Comparison of ENCODE assay signal across 21 mouse cellular contexts in the genomic region with DNA sequence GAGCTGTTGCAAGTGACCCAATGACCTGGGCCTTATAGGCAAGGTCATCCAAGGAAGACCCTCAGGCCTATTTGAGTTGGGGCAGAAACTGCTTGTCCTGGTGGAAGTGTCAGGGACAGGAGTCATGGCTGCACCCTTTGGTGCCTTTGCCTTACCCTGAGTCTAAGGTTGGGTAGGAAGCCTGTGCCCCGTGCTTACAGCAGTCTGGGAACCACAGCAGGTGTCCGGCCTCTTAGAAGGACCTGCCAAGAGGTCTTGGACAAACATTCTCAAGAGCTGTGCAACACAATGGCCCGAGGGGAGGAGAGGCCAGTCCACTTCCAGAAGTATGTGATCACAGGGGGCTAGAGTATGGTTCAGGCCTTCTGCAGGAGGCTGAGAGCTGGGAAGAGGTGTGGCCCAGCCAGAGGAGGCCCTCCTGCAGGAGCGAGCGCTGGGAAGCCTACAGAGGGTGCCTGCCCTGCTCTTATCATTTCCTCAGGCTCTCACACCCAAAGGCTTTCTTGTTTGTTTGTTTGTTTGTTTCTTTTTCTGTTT. TPM values are rescaled to one million over a fixed set of nuclear protein-coding genes. Genes with fewer than 3 reads are reported as not detected.
A peak's percentile ranks its signal among the peaks of the same experiment; 100 is the strongest.
DNase-seq lines count a peak whose midpoint lies in the region; ATAC-seq and TF ChIP-seq lines count a peak whose summit lies in the region.
"Had no signal": no experiment of that assay in that cellular context is flagged by ENCODE, and none has a peak within 500 bp of the region (broad histone marks: within the 10 kb centered on the region; RNA-seq: fewer than 3 reads in every experiment).

No protein-coding gene starts in this region.

- no peak overlapping the region for H3K27ac ChIP-seq in heart, embryonic 10.5 days
- H3K27ac ChIP-seq in lung, embryonic 14.5 days (ENCODE audit: low read depth) = no peak overlapping the region
- H3K27ac ChIP-seq in stomach, postnatal 0 days (replicated peaks) = no peak overlapping the region
- no peak overlapping the region for H3K27ac ChIP-seq in midbrain, embryonic 15.5 days
- H3K27ac ChIP-seq: embryonic facial prominence, embryonic 10.5 days; heart, embryonic 15.5 days; hindbrain, embryonic 13.5 days; layer of hippocampus, adult 2 months; neural tube, embryonic 15.5 days had no signal

- H3K27me3 ChIP-seq in heart, embryonic 10.5 days (ENCODE audit: insufficient read depth, poor library complexity, severe bottlenecking) = peaks cover 50% of the 10 kb centered on the region
- H3K27me3 ChIP-seq in lung, embryonic 14.5 days (ENCODE audit: insufficient read depth, low read length) = peaks cover 24% of the 10 kb centered on the region
- H3K27me3 ChIP-seq in stomach, postnatal 0 days (ENCODE audit: control insufficient read depth, insufficient read depth, low read length) = no peaks in the 10 kb centered on the region
- peaks cover 9% of the 10 kb centered on the region for H3K27me3 ChIP-seq in midbrain, embryonic 15.5 days (replicated peaks)

- WGBS in heart, embryonic 10.5 days = 60% methylated on average over 5 of the region's 5 CpGs
- 48% methylated on average over 5 of the region's 5 CpGs for WGBS in lung, embryonic 14.5 days
- WGBS in stomach, postnatal 0 days = 52% methylated on average over 5 of the region's 5 CpGs
- 71% methylated on average over 5 of the region's 5 CpGs for WGBS in midbrain, embryonic 15.5 days

- peak; percentile 61 for DNase-seq in heart, adult 11 months
- no peak for DNase-seq in heart, embryonic 10.5 days (ENCODE audit: low spot score)
- peak; percentile 37 for DNase-seq in lung, embryonic 14.5 days
- DNase-seq in lung, postnatal 25 days (ENCODE audit: low spot score) = peak; percentile 74
- no peak for DNase-seq in stomach, postnatal 0 days (ENCODE audit: low spot score)
- DNase-seq in B cell, adult 2 months = no peak
- DNase-seq: adrenal gland, postnatal 25 days; cerebellum, adult 9-10 months; gastrocnemius, postnatal 14 days; heart, adult 18-20 months; heart, postnatal 36 days; kidney, postnatal 25 days; liver, postnatal 0 days; thymus, postnatal 25 days had no signal

- TF ChIP-seq CTCF in lung, embryonic 14.5 days (IDR thresholded peaks at IDR 0.05; ENCODE audit: low read depth) = no peak
- no peak for TF ChIP-seq CTCF in stomach, postnatal 0 days (IDR thresholded peaks at IDR 0.05; ENCODE audit: low read depth)

- no peak overlapping the region for H3K4me3 ChIP-seq in heart, embryonic 10.5 days
- H3K4me3 ChIP-seq in lung, embryonic 14.5 days (ENCODE audit: low read depth, low read length) = no peak overlapping the region
- H3K4me3 ChIP-seq in stomach, postnatal 0 days (ENCODE audit: low read depth, low read length) = no peak overlapping the region
- no peak overlapping the region for H3K4me3 ChIP-seq in midbrain, embryonic 15.5 days
- H3K4me3 ChIP-seq: embryonic facial prominence, embryonic 10.5 days; heart, embryonic 15.5 days; hindbrain, embryonic 13.5 days; layer of hippocampus, adult 2 months; neural tube, embryonic 15.5 days had no signal

- H3K4me2 ChIP-seq in lung, embryonic 14.5 days = no peak overlapping the region
- no peak overlapping the region for H3K4me2 ChIP-seq in stomach, postnatal 0 days (replicated peaks; ENCODE audit: low read depth)
- H3K4me2 ChIP-seq in midbrain, embryonic 15.5 days = no peak overlapping the region
- H3K4me2 ChIP-seq: heart, embryonic 15.5 days; hindbrain, embryonic 13.5 days; neural tube, embryonic 15.5 days had no signal

- no peaks in the 10 kb centered on the region for H3K9me3 ChIP-seq in heart, embryonic 10.5 days
- H3K9me3 ChIP-seq in lung, embryonic 14.5 days (ENCODE audit: low read depth, low read length) = no peaks in the 10 kb centered on the region
- no peaks in the 10 kb centered on the region for H3K9me3 ChIP-seq in stomach, postnatal 0 days (ENCODE audit: control insufficient read depth, low read length)
- no peaks in the 10 kb centered on the region for H3K9me3 ChIP-seq in midbrain, embryonic 15.5 days
- H3K9me3 ChIP-seq: embryonic facial prominence, embryonic 10.5 days; heart, embryonic 15.5 days; hindbrain, embryonic 13.5 days; neural tube, embryonic 15.5 days had no signal

- H3K4me1 ChIP-seq in heart, embryonic 10.5 days = peaks cover 12% of the 10 kb centered on the region
- H3K4me1 ChIP-seq in lung, embryonic 14.5 days (ENCODE audit: insufficient read depth) = peaks cover 4% of the 10 kb centered on the region; the same call in 1 of the 2 replicates
- H3K4me1 ChIP-seq in stomach, postnatal 0 days (replicated peaks; ENCODE audit: control insufficient read depth, insufficient read depth) = no peaks in the 10 kb centered on the region
- H3K4me1 ChIP-seq in midbrain, embryonic 15.5 days = peaks cover 6% of the 10 kb centered on the region

- no peak overlapping the region for H3K9ac ChIP-seq in lung, embryonic 14.5 days
- H3K9ac ChIP-seq in stomach, postnatal 0 days (ENCODE audit: low read length) = no peak overlapping the region
- H3K9ac ChIP-seq in midbrain, embryonic 15.5 days = no peak overlapping the region
- H3K9ac ChIP-seq: heart, embryonic 15.5 days; hindbrain, embryonic 13.5 days; liver, postnatal 0 days; neural tube, embryonic 15.5 days had no signal

- no peak for TF ChIP-seq EP300 in stomach, postnatal 0 days (optimal IDR thresholded peaks at IDR 0.05)

- ATAC-seq in lung, embryonic 14.5 days (ENCODE audit: insufficient read depth) = peak; percentile 63
- peak; percentile 36; the same call in 1 of the 2 replicates for ATAC-seq in stomach, postnatal 0 days (ENCODE audit: low FRiP score, low TSS enrichment)
- no peak for ATAC-seq in midbrain, embryonic 15.5 days (replicated peaks)
- ATAC-seq: forebrain, embryonic 16.5 days; liver, postnatal 0 days had no signal

- no peaks in the 10 kb centered on the region for H3K36me3 ChIP-seq in heart, embryonic 10.5 days
- H3K36me3 ChIP-seq in lung, embryonic 14.5 days (ENCODE audit: insufficient read depth) = no peaks in the 10 kb centered on the region
- H3K36me3 ChIP-seq in stomach, postnatal 0 days (ENCODE audit: control insufficient read depth, insufficient read depth, low read length) = no peaks in the 10 kb centered on the region
- no peaks in the 10 kb centered on the region for H3K36me3 ChIP-seq in midbrain, embryonic 15.5 days (replicated peaks)
- H3K36me3 ChIP-seq: embryonic facial prominence, embryonic 10.5 days; heart, embryonic 15.5 days; hindbrain, embryonic 13.5 days; neural tube, embryonic 15.5 days had no signal

RNA-seq across cellular contexts. Expression of a gene that starts 4.0 kb away (rescaled TPM):
- 0.29 and 0.52 TPM in 2 replicates for polyA plus RNA-seq in heart, embryonic 10.5 days (2016; fragmentation: Nextera tagmentation; extraction: Ambion mirVana)
- 0.42 TPM in 2 replicates for polyA plus RNA-seq in lung, embryonic 14.5 days (2014; fragmentation: Nextera tagmentation; extraction: Ambion mirVana)
- polyA plus RNA-seq in stomach, postnatal 0 days (2015; fragmentation: Nextera tagmentation; extraction: Ambion mirVana) = 1.0 and 1.5 TPM in 2 replicates
- 0.51 and 0.65 TPM in 2 replicates for polyA plus RNA-seq in midbrain, embryonic 15.5 days (2015; fragmentation: Nextera tagmentation; extraction: Ambion mirVana)

RNA-seq across cellular contexts. Expression of a gene that starts 22.0 kb away (rescaled TPM):
- 0.17 and 0.46 TPM in 2 replicates for polyA plus RNA-seq in heart, embryonic 10.5 days (2016; fragmentation: Nextera tagmentation; extraction: Ambion mirVana)
- 0.18 and 0.19 TPM in 2 replicates for polyA plus RNA-seq in lung, embryonic 14.5 days (2014; fragmentation: Nextera tagmentation; extraction: Ambion mirVana)
- 0.12 and 0.46 TPM in 2 replicates for polyA plus RNA-seq in stomach, postnatal 0 days (2015; fragmentation: Nextera tagmentation; extraction: Ambion mirVana)
- 9.2 and 9.7 TPM in 2 replicates for polyA plus RNA-seq in midbrain, embryonic 15.5 days (2015; fragmentation: Nextera tagmentation; extraction: Ambion mirVana)

Comparison
In these comparisons a context has a peak if more than half of its experiments do, and no peak if none do; other contexts are left out.
1. DNase-seq: peak in heart, adult 11 months (single experiment), lung, embryonic 14.5 days (single experiment) and lung, postnatal 25 days (single experiment); none in heart, embryonic 10.5 days (single experiment), stomach, postnatal 0 days (single experiment) and B cell, adult 2 months (0 of 2).